In the genomic region with DNA sequence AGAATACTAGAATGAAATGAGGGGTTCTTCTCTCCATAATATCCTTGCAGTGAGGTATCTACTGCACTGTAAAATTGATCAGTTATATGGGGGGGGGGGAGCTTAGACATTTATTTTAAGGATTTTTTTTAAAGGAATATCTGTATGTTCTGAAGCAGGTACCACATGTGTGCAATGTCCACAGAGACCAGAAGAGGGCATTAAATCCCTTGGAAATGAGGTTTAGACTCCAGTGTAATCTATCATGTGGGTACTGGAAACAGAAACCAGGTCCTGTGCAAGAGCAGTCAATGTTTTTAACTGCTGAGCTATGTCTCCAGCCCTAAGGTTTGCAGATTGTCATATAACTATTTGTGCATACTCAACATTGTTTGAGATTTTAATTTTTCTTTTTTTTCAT, we compare ENCODE assay signal across 18 mouse cellular contexts. TPM values are rescaled to one million over a fixed set of nuclear protein-coding genes. Genes with fewer than 3 reads are reported as not detected.
A peak's percentile ranks its signal among the peaks of the same experiment; 100 is the strongest.
DNase-seq lines count a peak whose midpoint lies in the region; ATAC-seq and TF ChIP-seq lines count a peak whose summit lies in the region.
"Had no signal": no experiment of that assay in that cellular context is flagged by ENCODE, and none has a peak within 500 bp of the region (broad histone marks: within the 10 kb centered on the region; RNA-seq: fewer than 3 reads in every experiment).

No protein-coding gene starts in this region.

- peak; percentile 35 for TF ChIP-seq CTCF in layer of hippocampus, adult 2 months (conservative IDR thresholded peaks at IDR 0.05)

- peak; percentile 45; the same call in 1 of the 2 replicates for ATAC-seq in megakaryocyte, adult 5-6 weeks (ENCODE audit: poor library complexity, severe bottlenecking)
- ATAC-seq: hindbrain, embryonic 16.5 days; intestine, postnatal 0 days had no signal

- no peak overlapping the region for H3K4me3 ChIP-seq in layer of hippocampus, adult 2 months
- H3K4me3 ChIP-seq: gastrocnemius, adult 2 months; heart, adult 2 months; limb, embryonic 15.5 days had no signal

- no peak overlapping the region for H3K27ac ChIP-seq in layer of hippocampus, adult 2 months
- H3K27ac ChIP-seq: gastrocnemius, adult 2 months; heart, adult 2 months; limb, embryonic 15.5 days had no signal

- no peak for DNase-seq in layer of hippocampus, adult 2 months (ENCODE audit: low spot score in 2 of 2)
- no peak for DNase-seq in layer of hippocampus, postnatal 36 days
- peak; percentile 4 for DNase-seq in NIH3T3 (ENCODE audit: low read depth)
- no peak for DNase-seq in gastrocnemius, postnatal 4 days (ENCODE audit: low spot score in 2 of 2)
- no peak for DNase-seq in c-Kit-positive CD71-positive TER-119-positive erythroid progenitor cells, embryonic 14.5 days (ENCODE audit: low spot score)
- DNase-seq in embryo, embryonic 9.5 days (ENCODE audit: extremely low spot score): no peak
- DNase-seq: adrenal gland, adult 2 months; B cell, adult 2 months; cerebellum, postnatal 10 days; gastrocnemius, adult 2 months; heart, adult 2 months; retina, postnatal 1 day; thymus, postnatal 25 days had no signal

RNA-seq across cellular contexts. Expression of gene Riox2, which starts 22.5 kb away (rescaled TPM):
- 10 to 100 TPM; 13.8 to 17.2 TPM for total RNA-seq in layer of hippocampus, adult 2 months (2021)
- 10 to 100 TPM; 16.8 to 17.1 TPM for total RNA-seq in layer of hippocampus, postnatal 36 days (2021)
- 25.3 and 28.4 TPM in 2 replicates for total RNA-seq in megakaryocyte, adult 5-6 weeks (2015)
- total RNA-seq in megakaryocyte, adult 5-6 weeks (2017): 32.2 and 54.4 TPM in 2 replicates
- total RNA-seq in gastrocnemius, postnatal 4 days (2021): 10 to 100 TPM; 10.3 to 10.8 TPM

RNA-seq across cellular contexts. Expression of gene Gabrr3, which starts 42.0 kb away (rescaled TPM):
- total RNA-seq in layer of hippocampus, adult 2 months (2021): not detected
- not detected for total RNA-seq in layer of hippocampus, postnatal 36 days (2021)
- not detected in 2 replicates for total RNA-seq in megakaryocyte, adult 5-6 weeks (2015)
- total RNA-seq in megakaryocyte, adult 5-6 weeks (2017): not detected in 2 replicates
- not detected for total RNA-seq in gastrocnemius, postnatal 4 days (2021)
- total RNA-seq: adrenal gland, adult 2 months; gastrocnemius, adult 2 months; hematopoietic stem cell, adult 5-6 weeks had no signal
